Mouse (Mus musculus) ES-E14 (cell line): Measurements from ENCODE around the gene Tmem167. TPM values are rescaled to one million over a fixed set of nuclear protein-coding genes. Genes with fewer than 3 reads are reported as not detected.
A peak's percentile ranks its signal among the peaks of the same experiment; 100 is the strongest.
"Not testable (repeated sequence)": the region's sequence is repeated elsewhere in the genome, so short reads cannot be mapped to it uniquely, and the experiment has no call there.

Experiments
- DNase-seq: peaks from one replicate; pipeline ENCODE4 v3.0.0-alpha.2; 2013; ENCODE audit warnings: low read depth, low spot score
- H3K27ac ChIP-seq: 2 replicates; pipeline ENCODE4 v1.5.1; 2012; ENCODE audit warnings: low read depth, mild to moderate bottlenecking, low read length, moderate library complexity, mixed read lengths; ENCODE audit not compliant: poor library complexity, insufficient read depth, severe bottlenecking
- H3K36me3 ChIP-seq: 2 replicates; pipeline ENCODE4 v1.6.1; 2012; ENCODE audit warnings: mild to moderate bottlenecking, low read length, moderate library complexity, mixed read lengths; ENCODE audit not compliant: control insufficient read depth, poor library complexity, insufficient read depth, severe bottlenecking
- H3K4me1 ChIP-seq, 2 experiments: fragments of 150-350 bp in 1 of 2; sonication (generic) in 1 of 2; 2 replicates each; pipeline ENCODE4 v1.6.1; 2012; ENCODE audit warnings: low read length in 2 of 2, mild to moderate bottlenecking in 1 of 2, mixed read lengths in 1 of 2; ENCODE audit not compliant: control insufficient read depth in 2 of 2, insufficient read depth in 2 of 2, poor library complexity in 1 of 2
- H3K4me3 ChIP-seq, 2 experiments: fragments of 150-350 bp in 1 of 2; sonication (generic) in 1 of 2; 2 replicates each; pipeline ENCODE4 v1.5.1; 2012; ENCODE audit warnings: low read length in 2 of 2, low read depth in 1 of 2, mild to moderate bottlenecking in 1 of 2, mixed read lengths in 1 of 2; ENCODE audit not compliant: insufficient read depth in 1 of 2, poor library complexity in 1 of 2, severe bottlenecking in 1 of 2
- H3K9ac ChIP-seq: 2 replicates; pipeline ENCODE4 v1.6.1; 2012; ENCODE audit warnings: low read depth, mild to moderate bottlenecking, low read length, mixed read lengths; ENCODE audit not compliant: poor library complexity, insufficient read depth, severe bottlenecking
- H3K9me3 ChIP-seq: fragments of 150-350 bp; sonication (generic); 2 replicates; pipeline ENCODE4 v1.6.1; 2012; ENCODE audit warnings: low read depth, mild to moderate bottlenecking, low read length; ENCODE audit not compliant: control insufficient read depth, insufficient read depth
- CHD2 ChIP-seq: IDR thresholded peaks from 2 replicates; pipeline ENCODE4 v1.6.1; 2014; ENCODE audit warnings: mild to moderate bottlenecking, low read depth, low read length, inconsistent platforms
- HCFC1 ChIP-seq: IDR thresholded peaks from 2 replicates; pipeline ENCODE4 v1.6.1; 2012; ENCODE audit warnings: low read length, inconsistent platforms, borderline replicate concordance; ENCODE audit not compliant: insufficient read depth
- MAFK ChIP-seq: IDR thresholded peaks from 2 replicates; pipeline ENCODE4 v1.6.1; 2014; ENCODE audit warnings: mild to moderate bottlenecking, low read depth, low read length, inconsistent platforms; ENCODE audit not compliant: insufficient read depth
- ZC3H11A ChIP-seq: IDR thresholded peaks from 2 replicates; pipeline ENCODE4 v1.6.1; 2012; ENCODE audit warnings: low read depth, mild to moderate bottlenecking, inconsistent platforms, low read length, borderline replicate concordance
- ZNF384 ChIP-seq: IDR thresholded peaks from 2 replicates; pipeline ENCODE4 v1.6.1; 2012; ENCODE audit warnings: low read depth, low read length, inconsistent platforms
- in situ Hi-C, 2 experiments: fragments of 600-800 bp; cut with MboI; formaldehyde crosslinking; loops; one replicate each; pipeline ENCODE4 v1.15.1; 2025; ENCODE audit warnings: low sequenced_read_pairs in 2 of 2, inconsistent platforms in 1 of 2; ENCODE audit not compliant: unreplicated experiment in 2 of 2
- total RNA-seq: library from RNA; depleted of rRNA; stranded (reverse); fragments of 300-350 nt; gene quantifications from 2 replicates; pipeline ENCODE4 v1.2.3, GENCODE M21; 2012

Gene Tmem167
- total RNA-seq, 1 experiment = 35.0 TPM

DNA sequence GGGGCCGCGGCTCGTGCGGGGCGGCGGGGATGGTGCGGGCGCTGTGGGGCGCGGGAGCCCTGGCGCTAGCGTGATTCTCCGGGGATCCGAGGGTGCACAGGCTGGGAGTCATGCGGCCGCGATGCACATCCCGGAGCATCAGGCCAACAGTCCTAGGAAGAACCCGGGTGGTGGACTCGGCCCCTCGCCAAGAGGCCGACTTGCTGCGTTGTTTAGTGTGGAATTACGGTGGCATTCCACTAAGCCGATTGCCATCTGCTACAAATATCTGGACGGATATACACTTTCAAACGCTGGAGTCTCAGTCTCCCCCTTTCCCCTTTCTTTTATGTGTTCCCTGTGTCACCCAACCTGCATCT, 881 bp downstream of the Tmem167 start:
- H3K4me1 ChIP-seq = peaks cover 0 to 4% of the 10 kb centered on the region in 2 experiments; a peak in 1 of 4 replicates
- in situ Hi-C loops = no loop called here
- H3K27ac ChIP-seq = peak overlapping the region; percentile 81
- no peak for TF ChIP-seq ZNF384
- TF ChIP-seq HCFC1 = no peak
- no peak for TF ChIP-seq ZC3H11A
- no peak for TF ChIP-seq CHD2
- TF ChIP-seq MAFK = no peak
- H3K4me3 ChIP-seq = peak overlapping the region; percentile 84 to 98
- H3K9ac ChIP-seq = peak overlapping the region; percentile 98
- no peaks in the 10 kb centered on the region for H3K36me3 ChIP-seq
- no peaks in the 10 kb centered on the region for H3K9me3 ChIP-seq
- DNase-seq = no peak

GRCm38 (mm10) chr13:90101514-90101913, 12.6 kb downstream of the Tmem167 start:
- DNase-seq = no peak
- no peaks in the 10 kb centered on the region for H3K4me1 ChIP-seq
- H3K36me3 ChIP-seq = peaks cover 9% of the 10 kb centered on the region
- no peak overlapping the region for H3K4me3 ChIP-seq
- H3K27ac ChIP-seq = no peak overlapping the region
- H3K9me3 ChIP-seq = no peaks in the 10 kb centered on the region
- TF ChIP-seq MAFK = no peak
- peak; percentile 11; the same call in 1 of the 2 replicates for TF ChIP-seq ZNF384
- TF ChIP-seq HCFC1 = no peak
- no peak for TF ChIP-seq CHD2
- TF ChIP-seq ZC3H11A = no peak
- in situ Hi-C loops = no loop called here
- H3K9ac ChIP-seq = no peak overlapping the region

GRCm38 (mm10) chr13:90106139-90106538, 17.2 kb downstream of the Tmem167 start:
- Histone ChIP-seq H3K4me3 (no peak overlapping the region), H3K9ac (no peak overlapping the region), H3K9me3 (no peaks in the 10 kb centered on the region), H3K4me1 (no peaks in the 10 kb centered on the region; a peak in 1 of 4 replicates), H3K27ac (no peak overlapping the region), H3K36me3 (peaks cover 9% of the 10 kb centered on the region)
- DNase-seq = no peak
- in situ Hi-C loops = no loop called here
- TF ChIP-seq MAFK (no peak), ZC3H11A (no peak), CHD2 (no peak), HCFC1 (no peak), ZNF384 (no peak)

- H3K36me3 ChIP-seq, H3K9me3 ChIP-seq, H3K27ac ChIP-seq, H3K9ac ChIP-seq, H3K4me3 ChIP-seq, DNase-seq, in situ Hi-C loops, H3K4me1 ChIP-seq: not testable (repeated sequence)
These were observed 19.8 kb downstream of the Tmem167 start for GRCm38 (mm10) chr13:90108746-90109145.

- DNase-seq = no peak
- Histone ChIP-seq H3K9me3 (no peaks in the 10 kb centered on the region), H3K4me1 (no peaks in the 10 kb centered on the region; a peak in 1 of 4 replicates), H3K9ac (no peak overlapping the region), H3K36me3 (no peaks in the 10 kb centered on the region), H3K4me3 (no peak overlapping the region), H3K27ac (no peak overlapping the region)
- in situ Hi-C loops = no loop called here
- TF ChIP-seq CHD2 (no peak), ZNF384 (no peak), ZC3H11A (no peak), MAFK (no peak), HCFC1 (no peak)
These were observed 22.8 kb downstream of the Tmem167 start for GRCm38 (mm10) chr13:90111681-90112080.
